ENCODE assay signal across 16 mouse cellular contexts in genomic region chr4:58423276-58423930, GRCm38 (mm10).
DNase-seq lines count a peak whose midpoint lies in the region; ATAC-seq lines count a peak whose summit lies in the region.
"Had no signal": no experiment of that assay in that cellular context is flagged by ENCODE, and none has a peak within 500 bp of the region (broad histone marks: within the 10 kb centered on the region; RNA-seq: fewer than 3 reads in every experiment).

No protein-coding gene starts in this region.

- no peaks in the 10 kb centered on the region for H3K36me3 ChIP-seq in forebrain, embryonic 13.5 days (ENCODE audit: poor library complexity, severe bottlenecking)
- H3K36me3 ChIP-seq in forebrain, embryonic 12.5 days (replicated peaks), result no peaks in the 10 kb centered on the region
- H3K36me3 ChIP-seq in embryonic facial prominence, embryonic 11.5 days (replicated peaks; ENCODE audit: control insufficient read depth, insufficient read depth, low read depth, low read length), result no peaks in the 10 kb centered on the region
- H3K36me3 ChIP-seq in megakaryocyte, embryonic 14.5 days (replicated peaks; ENCODE audit: low read length), result peaks cover 4% of the 10 kb centered on the region

- no peaks in the 10 kb centered on the region for H3K27me3 ChIP-seq in forebrain, embryonic 13.5 days
- H3K27me3 ChIP-seq in forebrain, embryonic 12.5 days, result no peaks in the 10 kb centered on the region
- no peaks in the 10 kb centered on the region for H3K27me3 ChIP-seq in embryonic facial prominence, embryonic 11.5 days (ENCODE audit: control insufficient read depth, insufficient read depth, low read length)
- H3K27me3 ChIP-seq in megakaryocyte, embryonic 14.5 days (replicated peaks), result no peaks in the 10 kb centered on the region
- H3K27me3 ChIP-seq: Patski had no signal

- H3K4me3 ChIP-seq in forebrain, embryonic 13.5 days, result no peak overlapping the region
- H3K4me3 ChIP-seq in forebrain, embryonic 12.5 days (replicated peaks), result no peak overlapping the region
- no peak overlapping the region for H3K4me3 ChIP-seq in embryonic facial prominence, embryonic 11.5 days (ENCODE audit: low read depth, low read length)
- peak overlapping the region; percentile 70 for H3K4me3 ChIP-seq in megakaryocyte, embryonic 14.5 days (replicated peaks)
- H3K4me3 ChIP-seq: myocyte had no signal

- H3K9me3 ChIP-seq in forebrain, embryonic 13.5 days (replicated peaks), result no peaks in the 10 kb centered on the region
- H3K9me3 ChIP-seq in forebrain, embryonic 12.5 days, result no peaks in the 10 kb centered on the region
- no peaks in the 10 kb centered on the region for H3K9me3 ChIP-seq in embryonic facial prominence, embryonic 11.5 days (replicated peaks; ENCODE audit: control insufficient read depth, low read length)
- H3K9me3 ChIP-seq in megakaryocyte, embryonic 14.5 days, result peaks cover 5% of the 10 kb centered on the region

- 82% methylated on average over 9 of the region's 9 CpGs for WGBS in forebrain, embryonic 13.5 days
- 79% methylated on average over 9 of the region's 9 CpGs for WGBS in forebrain, embryonic 12.5 days
- WGBS in embryonic facial prominence, embryonic 11.5 days, result 33% methylated on average over 9 of the region's 9 CpGs

- ATAC-seq in forebrain, embryonic 13.5 days, result peak; percentile 75; the same call in 1 of the 2 replicates
- no peak for ATAC-seq in forebrain, embryonic 12.5 days (ENCODE audit: low FRiP score)
- ATAC-seq in embryonic facial prominence, embryonic 11.5 days (replicated peaks; ENCODE audit: insufficient number of reproducible peaks, low FRiP score, low TSS enrichment, low read depth), result no peak
- ATAC-seq: Patski had no signal

- H3K4me2 ChIP-seq in forebrain, embryonic 13.5 days, result no peak overlapping the region
- no peak overlapping the region for H3K4me2 ChIP-seq in forebrain, embryonic 12.5 days
- no peak overlapping the region for H3K4me2 ChIP-seq in embryonic facial prominence, embryonic 11.5 days (ENCODE audit: low read depth, low read length)
- H3K4me2 ChIP-seq: hindbrain, embryonic 14.5 days had no signal

- H3K4me1 ChIP-seq in forebrain, embryonic 13.5 days, result no peaks in the 10 kb centered on the region
- no peaks in the 10 kb centered on the region for H3K4me1 ChIP-seq in forebrain, embryonic 12.5 days
- no peaks in the 10 kb centered on the region for H3K4me1 ChIP-seq in embryonic facial prominence, embryonic 11.5 days (ENCODE audit: control insufficient read depth, insufficient read depth, low read length)
- H3K4me1 ChIP-seq in megakaryocyte, embryonic 14.5 days, result peaks cover 43% of the 10 kb centered on the region

- no peak overlapping the region for H3K9ac ChIP-seq in forebrain, embryonic 13.5 days
- no peak overlapping the region for H3K9ac ChIP-seq in forebrain, embryonic 12.5 days
- no peak overlapping the region for H3K9ac ChIP-seq in embryonic facial prominence, embryonic 11.5 days (replicated peaks; ENCODE audit: low read length)
- H3K9ac ChIP-seq: hindbrain, embryonic 14.5 days had no signal

- H3K27ac ChIP-seq in forebrain, embryonic 13.5 days, result 0 out of 2 replicates have a peak overlapping the region, but pooled peaks have one; percentile 31
- no peak overlapping the region for H3K27ac ChIP-seq in forebrain, embryonic 12.5 days
- H3K27ac ChIP-seq in embryonic facial prominence, embryonic 11.5 days (replicated peaks; ENCODE audit: low read depth, low read length), result no peak overlapping the region
- H3K27ac ChIP-seq: hindbrain, embryonic 14.5 days had no signal

- peak; percentile 7 for DNase-seq in layer of hippocampus, adult 9-11 months
- DNase-seq in layer of hippocampus, postnatal 25 days (ENCODE audit: extremely low spot score in 1 of 2, low spot score in 1 of 2), result no peak
- DNase-seq in embryonic facial prominence, embryonic 11.5 days (ENCODE audit: low spot score), result peak; percentile 58
- DNase-seq in urinary bladder, adult 2 months (ENCODE audit: low spot score), result no peak
- DNase-seq in frontal cortex, adult 2 months (ENCODE audit: extremely low spot score in 1 of 2, low spot score in 1 of 2), result no peak
- DNase-seq: adrenal gland, adult 8-10 months; B cell, adult 2 months; cerebellum, postnatal 25 days; lung, postnatal 36 days; thymus, postnatal 14 days had no signal

Comparison
In these comparisons a context has a peak if more than half of its experiments do, and no peak if none do; other contexts are left out.
1. DNase-seq: peak in layer of hippocampus, adult 9-11 months (single experiment) and embryonic facial prominence, embryonic 11.5 days (single experiment); none in layer of hippocampus, postnatal 25 days (0 of 2), urinary bladder, adult 2 months (single experiment) and frontal cortex, adult 2 months (0 of 2).